Mouse (Mus musculus) adipocyte (in vitro differentiated cells): Measurements from ENCODE around the gene Wasf2.
A peak's percentile ranks its signal among the peaks of the same experiment; 100 is the strongest.
"Not testable (repeated sequence)": the region's sequence is repeated elsewhere in the genome, so short reads cannot be mapped to it uniquely, and the experiment has no call there.

ENCODE experiments used
- DNase-seq: peaks from one replicate; pipeline ENCODE4 v3.0.0-alpha.2; 2016; ENCODE audit warnings: low spot score

Gene Wasf2

DNA sequence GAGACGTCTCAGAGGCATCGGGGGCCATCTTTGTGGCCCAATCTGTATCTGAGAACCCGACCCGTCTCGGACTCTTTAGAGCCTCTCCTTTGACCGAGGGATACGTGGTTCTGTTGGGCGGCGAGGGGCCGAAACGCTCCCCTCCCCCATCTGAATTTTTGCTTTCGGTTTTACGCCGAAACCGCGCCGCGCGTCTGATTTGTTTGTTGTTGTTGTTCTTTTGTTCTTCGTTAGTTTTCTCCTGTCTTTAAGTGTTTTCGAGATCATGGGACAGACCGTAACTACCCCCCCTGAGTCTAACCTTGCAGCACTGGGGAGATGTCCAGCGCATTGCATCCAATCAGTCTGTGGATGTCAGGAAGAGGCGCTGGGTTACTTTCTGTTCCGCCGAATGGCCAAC lies 33.6 kb upstream of the Wasf2 start:
- not testable (repeated sequence) for DNase-seq

DNA sequence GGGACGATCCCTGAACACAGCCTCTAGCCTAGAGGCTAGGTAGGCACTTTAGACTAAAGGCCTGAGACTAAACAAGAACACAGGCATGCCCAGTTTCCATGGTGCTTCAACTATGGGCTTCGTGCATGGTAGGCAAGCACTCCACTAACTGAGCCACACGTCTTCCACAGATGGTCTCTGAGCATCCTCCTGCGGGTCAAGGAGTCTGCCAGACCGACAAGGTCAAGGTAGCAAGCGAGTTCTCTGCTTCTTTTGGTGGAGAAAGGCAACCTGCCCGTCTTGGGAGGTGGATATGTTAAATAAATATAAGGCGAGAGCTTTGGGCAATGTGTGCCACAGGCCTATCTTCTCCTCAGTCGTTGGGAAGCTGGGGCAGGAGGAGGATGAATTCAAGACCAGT lies 28.6 kb upstream of the Wasf2 start:
- DNase-seq: no peak

- no peak for DNase-seq
These were observed 26.6 kb upstream of the Wasf2 start for GRCm38 (mm10) chr4:133103525-133104193.

DNA sequence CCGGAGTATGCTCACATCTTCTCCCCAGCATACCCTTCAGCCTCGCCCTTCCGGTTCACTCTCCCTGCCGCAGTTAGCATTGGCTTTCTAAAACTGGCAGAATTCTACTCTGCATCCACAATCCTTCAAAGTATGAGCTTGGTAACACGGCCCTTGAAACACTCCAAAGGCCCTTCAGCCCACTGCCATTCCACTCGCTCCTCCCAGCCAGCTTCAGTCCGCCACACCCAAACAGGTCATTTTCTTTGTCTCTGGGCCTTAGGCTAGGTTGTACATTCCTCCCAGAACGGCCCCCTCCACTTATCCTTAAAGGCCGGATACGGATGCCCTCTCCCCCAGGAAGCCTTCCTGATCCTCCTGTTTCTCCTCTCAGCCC lies 26.1 kb upstream of the Wasf2 start:
- no peak for DNase-seq

DNA sequence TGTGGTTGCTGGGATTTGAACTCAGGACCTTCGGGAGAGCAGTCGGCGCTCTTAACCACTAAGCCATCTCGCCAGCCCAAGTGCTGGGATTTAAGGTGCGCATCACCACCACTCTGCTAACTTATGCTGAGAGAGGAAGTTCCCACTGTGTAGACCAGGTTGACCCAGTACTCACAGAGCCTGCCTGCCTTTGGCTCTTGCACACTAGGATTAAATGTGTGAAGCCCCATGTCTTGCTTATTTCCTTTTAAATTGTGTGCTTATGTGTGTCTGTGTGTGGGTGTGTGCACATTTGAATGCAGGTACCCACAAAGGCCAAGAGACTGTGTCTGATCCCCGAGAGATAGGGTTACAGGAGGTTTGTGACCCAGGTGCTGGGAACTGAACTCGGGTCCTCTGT lies 23.6 kb upstream of the Wasf2 start:
- no peak for DNase-seq

DNA sequence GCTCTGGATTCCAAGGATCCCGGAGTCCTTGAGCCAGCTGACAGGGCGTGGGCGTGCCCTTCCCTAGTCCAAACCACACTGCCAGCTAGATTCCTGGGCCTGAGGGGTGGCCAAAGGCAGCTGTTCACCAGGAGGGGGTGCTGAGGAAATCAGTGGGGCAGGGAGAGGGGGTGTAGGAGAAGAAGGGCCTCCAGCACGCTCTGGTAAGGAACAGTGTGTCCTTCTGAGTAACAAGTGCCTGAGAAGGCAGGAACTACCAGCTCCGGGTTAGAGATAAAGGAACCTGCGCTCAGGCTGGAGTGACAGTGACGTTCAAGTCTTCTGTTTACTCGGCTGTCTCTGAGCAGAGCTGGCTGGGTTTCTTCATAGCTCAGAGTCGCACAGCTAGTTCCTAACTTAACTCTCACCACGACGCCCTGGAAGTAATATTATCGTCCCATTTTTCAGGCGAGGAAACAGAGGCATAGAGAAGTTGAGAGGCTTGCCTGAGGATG lies 22.5 kb upstream of the Wasf2 start:
- peak; percentile 96 for DNase-seq

DNA sequence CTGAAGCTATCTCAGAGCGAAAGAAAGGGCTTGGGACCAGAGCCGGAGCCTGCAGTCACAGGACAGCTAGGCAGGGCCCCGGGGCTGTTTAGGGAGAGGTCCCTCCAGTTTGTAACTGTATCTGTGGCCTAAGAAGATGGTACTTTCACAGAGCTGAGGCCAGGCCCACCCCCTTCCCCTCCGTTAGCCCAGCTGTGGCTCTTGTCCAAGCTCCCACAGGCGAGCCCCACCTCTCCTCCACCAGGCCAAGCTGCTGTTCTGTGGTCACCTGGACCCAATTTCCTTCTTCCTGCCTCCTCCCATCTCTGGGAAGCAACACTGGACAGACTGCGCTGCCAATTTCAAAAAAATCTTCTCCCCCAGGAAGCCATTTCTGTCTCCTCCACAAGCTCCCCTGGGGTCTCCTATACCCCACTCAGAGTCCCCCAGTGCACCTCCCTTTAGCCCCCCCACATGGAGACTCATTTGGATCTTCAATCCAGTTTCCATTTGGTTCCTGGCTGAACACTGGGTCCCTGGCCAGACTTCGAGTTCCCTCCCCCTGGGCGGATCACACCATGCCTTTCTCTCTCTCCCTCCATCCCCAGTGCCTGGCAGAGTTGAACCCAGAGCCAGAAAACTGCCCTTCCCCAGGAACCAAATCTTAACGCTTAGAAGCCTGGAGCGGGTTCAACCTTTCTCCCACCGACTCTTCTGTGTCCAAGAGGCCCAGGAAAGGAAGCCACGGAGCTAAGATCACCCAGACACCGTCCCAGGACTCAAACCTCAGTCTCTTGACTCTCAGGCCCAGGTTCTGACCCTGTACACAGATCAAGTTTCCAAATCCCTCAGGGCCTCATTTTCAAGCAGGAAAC lies 21.6 kb upstream of the Wasf2 start:
- DNase-seq: peak; percentile 86

- peak; percentile 50 for DNase-seq
These were observed 20.9 kb upstream of the Wasf2 start for GRCm38 (mm10) chr4:133109335-133109801.

DNA sequence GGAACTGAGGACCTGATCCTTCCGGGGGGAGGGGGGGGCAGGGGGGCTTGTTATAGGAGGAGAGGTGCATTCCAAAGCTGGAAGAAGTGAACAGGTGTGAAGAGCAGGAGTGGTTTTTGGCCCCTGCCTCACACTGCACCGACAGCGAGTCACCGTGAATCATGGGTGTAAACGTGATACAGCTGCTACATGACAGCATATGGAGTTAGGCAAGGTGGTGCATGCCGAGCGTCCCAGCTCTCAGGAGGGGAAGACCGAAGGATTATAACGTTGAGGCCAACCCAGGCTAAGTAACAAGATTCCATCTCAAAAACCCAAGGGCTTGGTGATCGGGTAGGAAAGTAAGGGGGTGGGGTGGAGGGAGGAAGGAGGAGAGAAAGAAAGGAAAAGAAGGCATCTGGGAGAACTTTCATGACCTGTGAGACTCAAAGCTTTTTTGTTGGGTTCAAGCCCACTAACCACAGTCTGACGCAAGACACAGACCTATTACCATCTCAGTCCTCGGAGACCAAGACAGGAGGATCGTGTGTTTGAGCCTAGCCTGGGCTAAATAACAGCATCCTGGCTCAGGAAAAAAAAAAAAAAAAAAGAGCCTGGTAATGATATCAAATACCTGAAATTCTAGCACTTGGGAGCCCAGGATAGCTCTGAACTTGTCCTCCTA lies 18.0 kb upstream of the Wasf2 start:
- DNase-seq: no peak

DNA sequence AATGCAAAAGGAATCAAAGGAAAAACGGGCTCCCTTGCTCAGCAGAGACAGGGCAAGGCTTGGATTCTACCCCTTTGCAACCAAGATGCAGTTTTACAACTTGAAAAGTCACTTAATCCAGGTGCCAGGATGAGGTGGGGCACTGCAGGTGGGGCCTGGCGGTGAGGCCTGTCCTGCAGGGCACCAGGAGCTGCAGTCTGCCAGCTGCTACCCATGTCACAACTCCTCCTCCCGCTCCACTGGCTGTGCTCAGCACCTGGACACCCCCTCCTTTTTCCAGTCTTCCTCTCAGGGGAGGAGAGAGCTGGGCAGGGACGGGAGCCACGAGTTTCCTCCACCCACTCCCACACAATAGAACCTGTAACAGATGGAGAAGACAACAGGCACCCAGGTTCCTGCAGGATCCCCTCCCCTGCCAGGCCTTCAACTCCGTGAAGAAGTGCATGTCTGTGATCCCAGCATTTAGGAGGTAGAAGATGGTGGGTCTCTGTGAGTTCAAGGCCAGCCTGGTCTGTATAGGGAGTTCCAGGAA lies 16.9 kb upstream of the Wasf2 start:
- DNase-seq: no peak

GRCm38 (mm10) chr4:133114762-133115161 lies 15.5 kb upstream of the Wasf2 start:
- DNase-seq: no peak

DNA sequence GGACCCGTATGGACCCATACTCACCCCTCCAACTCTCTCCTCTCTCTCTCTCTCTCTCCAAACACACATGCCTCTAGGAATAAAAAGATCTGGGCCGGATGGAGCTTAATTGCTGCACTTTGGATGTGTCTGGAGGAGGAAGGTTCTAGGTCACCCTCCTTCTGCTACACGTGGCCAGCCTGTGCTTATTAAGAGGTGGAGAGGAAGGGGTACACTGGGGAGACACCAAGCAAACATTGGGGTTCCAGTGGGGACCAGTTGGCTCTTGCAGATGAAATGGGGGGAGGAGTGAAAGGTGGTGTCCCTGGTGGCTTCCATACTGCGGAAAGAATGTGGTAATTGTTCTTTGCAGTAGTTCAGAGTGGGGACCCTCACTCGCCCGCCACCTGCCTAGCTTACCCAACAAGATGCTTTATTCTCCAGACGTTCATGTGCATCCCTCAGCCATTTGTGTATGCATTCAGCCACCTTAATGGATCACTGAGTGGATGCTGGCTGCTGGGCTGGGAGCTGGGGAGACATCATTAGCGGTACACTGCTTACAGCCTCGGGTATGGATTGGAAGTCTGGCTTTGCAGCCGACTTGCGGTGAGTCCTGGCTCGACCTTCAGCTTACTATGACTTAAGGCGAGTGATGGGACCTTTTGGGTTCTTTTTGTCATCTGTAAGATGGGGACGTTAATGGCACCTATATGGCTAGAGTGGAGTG lies 14.4 kb upstream of the Wasf2 start:
- DNase-seq: no peak

GRCm38 (mm10) chr4:133116756-133117470 lies 13.4 kb upstream of the Wasf2 start:
- DNase-seq: peak; percentile 89

- peak; percentile 96 for DNase-seq
These were observed 12.5 kb upstream of the Wasf2 start for GRCm38 (mm10) chr4:133117556-133118411.

DNA sequence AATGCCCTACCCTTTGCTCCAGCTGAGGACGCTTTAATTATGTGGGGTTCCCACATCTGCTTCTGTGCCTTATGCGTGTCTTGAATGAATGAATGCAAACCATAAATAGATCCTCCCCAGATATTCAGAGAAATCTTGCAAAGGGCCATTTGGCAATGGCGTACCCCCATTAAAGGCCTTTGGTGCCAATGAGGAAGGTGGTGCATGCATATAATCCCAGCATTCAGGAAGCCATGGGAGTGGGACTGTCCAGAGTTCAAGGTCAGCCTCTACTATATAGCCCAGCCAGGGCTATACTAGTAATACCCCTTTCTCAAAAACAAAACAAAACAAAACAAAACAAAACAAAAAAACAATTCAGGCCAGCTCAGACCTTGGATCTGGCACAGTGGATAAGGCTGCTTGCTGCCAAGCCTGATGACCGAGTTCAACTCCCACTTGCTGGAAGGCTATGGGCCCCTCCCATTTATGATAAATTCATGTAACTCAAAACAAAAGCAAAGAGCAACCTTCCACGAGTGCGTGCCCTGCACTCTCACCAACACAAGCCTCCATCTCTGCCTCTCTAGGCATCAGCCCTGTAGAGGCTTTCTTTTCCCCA lies 11.4 kb upstream of the Wasf2 start:
- peak; percentile 92 for DNase-seq

DNA sequence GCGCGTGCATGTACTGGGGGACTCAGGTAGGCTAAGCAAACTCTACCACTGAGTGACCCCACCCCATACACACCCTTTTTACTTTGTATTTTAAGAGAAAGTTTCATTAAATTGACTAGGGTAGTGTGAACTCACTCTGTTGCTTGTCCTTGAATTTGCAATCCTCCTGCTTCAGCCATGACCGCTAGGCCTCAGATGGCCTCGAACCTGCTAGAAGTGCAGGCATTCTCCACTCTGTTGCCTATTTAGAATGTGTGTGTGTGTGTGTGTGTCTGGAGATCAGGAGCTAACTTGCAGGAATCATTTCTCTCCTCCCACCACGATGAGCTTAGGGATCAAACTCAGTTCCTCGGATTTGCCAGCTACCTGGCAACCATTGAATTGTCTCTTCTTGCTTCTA lies 10.7 kb upstream of the Wasf2 start:
- no peak for DNase-seq

- DNase-seq: no peak
These were observed 9.4 kb upstream of the Wasf2 start for GRCm38 (mm10) chr4:133120833-133121321.

DNA sequence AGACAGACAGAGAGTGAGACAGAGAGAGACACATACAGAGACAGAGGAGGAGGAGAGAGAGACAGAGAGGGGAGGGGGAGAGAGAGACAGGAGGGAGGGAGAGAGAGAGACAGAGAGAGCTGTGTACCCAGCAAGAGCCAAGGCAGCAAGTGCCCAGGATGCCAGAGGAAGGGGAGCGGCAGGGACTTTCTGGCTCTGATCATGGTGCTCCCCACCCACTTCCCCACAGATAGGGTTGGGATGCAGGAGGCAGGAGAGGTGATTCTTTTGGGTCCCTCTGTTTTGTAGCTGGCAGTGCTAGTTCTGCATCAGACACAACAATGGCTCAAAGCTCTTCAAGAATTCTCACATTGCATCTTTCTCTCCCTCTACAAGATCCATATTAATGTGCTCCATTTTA lies 8.9 kb upstream of the Wasf2 start:
- no peak for DNase-seq

DNA sequence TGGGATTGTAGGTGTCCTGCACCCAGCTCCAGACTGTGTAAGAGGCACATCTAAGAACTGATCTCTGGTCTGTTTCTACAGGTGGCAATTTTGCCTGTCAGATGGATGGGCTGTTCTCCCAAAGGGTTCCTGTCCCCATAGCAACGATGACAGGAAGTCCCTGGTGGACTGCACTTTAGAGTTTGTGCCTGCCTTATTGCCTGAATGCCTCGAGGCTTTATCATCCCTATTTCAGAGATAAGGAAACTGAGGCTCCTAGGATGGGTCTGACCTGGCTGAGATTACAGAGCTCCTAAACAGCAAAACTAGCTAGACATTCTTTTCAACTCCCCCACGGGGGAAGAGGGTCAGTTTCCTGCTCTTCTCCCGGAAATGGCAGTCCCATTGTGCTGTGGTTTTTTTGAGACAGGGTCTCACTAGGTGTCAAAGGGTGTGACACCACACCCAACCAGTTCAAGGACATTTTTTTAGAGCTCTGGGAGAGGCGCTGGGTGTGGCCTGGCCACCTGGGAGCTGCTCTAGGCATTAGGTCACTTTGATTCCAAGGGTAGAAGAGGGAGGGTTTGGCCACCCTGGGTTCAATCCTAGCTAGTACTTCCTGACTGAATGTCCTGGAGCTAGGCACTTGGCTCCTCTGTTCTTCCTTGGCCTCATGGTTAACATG lies 8.2 kb upstream of the Wasf2 start:
- no peak for DNase-seq
